Comparison of ENCODE assay signal across 8 mouse cellular contexts in the genomic region with DNA sequence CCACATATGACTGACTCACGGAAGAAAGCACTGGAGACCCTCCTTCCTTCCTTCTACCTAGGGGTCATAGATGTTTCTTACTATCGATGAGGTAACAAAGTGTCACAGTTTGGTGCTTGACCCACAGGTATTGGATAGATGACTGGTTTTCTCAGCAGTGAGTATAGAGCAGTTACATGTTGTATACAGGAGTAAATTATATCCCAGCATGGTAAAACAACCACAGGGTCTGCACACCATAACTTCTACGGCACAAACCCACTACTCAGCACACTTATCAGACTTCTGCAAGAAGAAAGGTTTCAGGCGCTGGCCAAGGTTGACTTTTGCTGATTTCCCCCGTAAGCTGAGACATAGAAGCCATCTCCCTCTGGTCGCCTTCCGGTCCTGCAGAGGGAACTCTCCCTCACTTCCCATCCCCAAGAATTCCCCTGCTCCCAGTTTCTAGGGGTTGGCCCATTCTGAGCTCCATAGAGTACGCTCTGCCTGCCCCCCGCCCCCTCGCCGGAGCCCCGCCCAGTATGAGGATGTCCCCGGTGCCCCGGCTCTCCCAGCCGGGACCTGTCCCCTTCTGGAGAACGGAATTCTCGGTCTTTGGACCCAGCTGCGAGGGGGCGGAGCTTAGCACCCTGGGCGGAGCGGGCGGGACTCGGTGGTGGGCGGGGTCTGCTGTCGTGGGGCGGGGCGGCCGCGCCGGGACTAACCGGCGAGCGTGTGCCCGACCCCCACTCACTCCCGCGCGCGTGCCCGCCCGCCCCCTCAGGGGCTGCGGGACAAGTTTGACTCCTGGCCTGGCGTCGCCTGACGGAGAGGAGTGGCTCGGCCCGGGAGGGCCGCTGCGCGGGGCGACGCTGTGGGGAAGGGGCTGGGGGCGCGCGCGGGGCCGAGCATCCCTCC. TPM values are rescaled to one million over a fixed set of nuclear protein-coding genes. Genes with fewer than 3 reads are reported as not detected.
DNase-seq lines count a peak whose midpoint lies in the region; ATAC-seq lines count a peak whose summit lies in the region.

A gene (plus strand): TSS at position 664 of the 897 bp plus-strand sequence.

- peak within 1 kb of the TSS; percentile 71 for H3K27ac ChIP-seq in intestine, embryonic 15.5 days

- H3K9me3 ChIP-seq in intestine, embryonic 15.5 days = no peaks in the 10 kb centered on the region

- H3K4me1 ChIP-seq in intestine, embryonic 15.5 days (replicated peaks) = no peaks in the 10 kb centered on the region

- H3K27me3 ChIP-seq in intestine, embryonic 15.5 days (replicated peaks) = no peaks in the 10 kb centered on the region

- H3K4me3 ChIP-seq in intestine, embryonic 15.5 days (replicated peaks) = peak within 1 kb of the TSS; percentile 87

- intact Hi-C loops in gastrocnemius, postnatal 36 days (cut with DNase I) = no loop called here
- intact Hi-C loops in left cerebral cortex, postnatal 14 days (cut with DNase I) = no loop called here

- peak; percentile 98 for ATAC-seq in intestine, embryonic 15.5 days
- ATAC-seq in megakaryocyte-erythroid progenitor cell, adult 5-6 weeks (replicated peaks; ENCODE audit: low FRiP score, low TSS enrichment, poor library complexity, severe bottlenecking) = peak; percentile 85

- WGBS in intestine, embryonic 15.5 days = 3% methylated on average over 55 of the region's 56 CpGs

- H3K9ac ChIP-seq in intestine, embryonic 15.5 days = peak within 1 kb of the TSS; percentile 79

- peak within 1 kb of the TSS; percentile 75 for H3K4me2 ChIP-seq in intestine, embryonic 15.5 days (replicated peaks)

- peak; percentile 93 for DNase-seq in adrenal gland, adult 18-20 months (ENCODE audit: low spot score in 2 of 2)
- DNase-seq in embryo, embryonic 11 days = peak; percentile 93
- DNase-seq in gastrocnemius, postnatal 36 days = peak; percentile 84 to 88
- DNase-seq in left cerebral cortex, postnatal 14 days (ENCODE audit: low spot score in 2 of 2) = peak; percentile 61 to 82
- peak; percentile 83 for DNase-seq in right cerebral cortex, postnatal 25 days
- DNase-seq in urinary bladder, postnatal 36 days (ENCODE audit: low spot score in 2 of 2) = peak; percentile 84 to 88

- no peaks in the 10 kb centered on the region for H3K36me3 ChIP-seq in intestine, embryonic 15.5 days

RNA-seq across cellular contexts. Expression of the gene that starts here (rescaled TPM):
- 10 to 100 TPM; 44.1 to 47.7 TPM for total RNA-seq in adrenal gland, adult 18-20 months (2021)
- 1 to 10 TPM; 5.4 to 7.3 TPM for total RNA-seq in gastrocnemius, postnatal 36 days (2021)
- polyA plus RNA-seq in intestine, embryonic 15.5 days (2015; fragmentation: Nextera tagmentation; extraction: Ambion mirVana) = 11.1 and 13.2 TPM in 2 replicates
- total RNA-seq in left cerebral cortex, postnatal 14 days (2021) = 10 to 100 TPM; 51.1 to 60.2 TPM
- total RNA-seq in megakaryocyte-erythroid progenitor cell, adult 5-6 weeks (2014; fragmentation: Nextera tagmentation) = 16.9 and 18.0 TPM in 2 replicates
- 11.9 and 25.2 TPM in 2 replicates for total RNA-seq in megakaryocyte-erythroid progenitor cell, adult 5-6 weeks (2017)

Comparison
In these comparisons a context has a peak if more than half of its experiments do, and no peak if none do; other contexts are left out.
1. Peak in every context shown above with its lines: DNase-seq, ATAC-seq, H3K4me3 ChIP-seq and H3K27ac ChIP-seq.